Mouse (Mus musculus) embryonic fibroblast, embryonic 13.5 days (primary cell): ENCODE measurements around the gene Mrap.

Experiments used
- CTCF ChIP-seq: IDR thresholded peaks from 2 replicates; pipeline ENCODE4 v1.5.1; 2011; ENCODE audit warnings: mild to moderate bottlenecking, control low read depth, low read length, moderate library complexity, borderline replicate concordance; ENCODE audit not compliant: insufficient read depth
- POLR2A ChIP-seq: IDR thresholded peaks from 2 replicates; pipeline ENCODE4 v1.6.1; 2011; ENCODE audit warnings: low read depth, mild to moderate bottlenecking, control low read depth, low read length, moderate library complexity

GRCm38 (mm10) chr16:90736672-90737270 is 1.2 kb upstream of the Mrap start:
- TF ChIP-seq CTCF, result no peak
- TF ChIP-seq POLR2A, result no peak
